Mouse (Mus musculus): ENCODE measurements around the gene Timeless.

GRCm38 (mm10) chr10:128231697-128232419, at the start of gene Timeless:
- TF ChIP-seq CTCF (IDR thresholded peaks at IDR 0.05; ENCODE audit: low read depth, low read length) = no peak
- TF ChIP-seq POLR2A (IDR thresholded peaks at IDR 0.05; ENCODE audit: borderline replicate concordance, low read depth, low read length) = no peak

Data from bone marrow macrophage, adult 2 months (primary cell).